Mouse (Mus musculus) WW6 (cell line): ENCODE measurements at regions not wholly inside any gene's neighbourhood (a gene's known extent, or its start where the extent isn't known, plus 50 kb on each side); places are given as distances from the start of the nearest gene placed in this dataset.

ENCODE experiments used
- DNase-seq: peaks from one replicate; pipeline ENCODE4 v3.0.0-alpha.2; 2013; ENCODE audit warnings: low read depth, low spot score

- no peak for DNase-seq
These were observed 74.8 kb upstream of the Slc25a13 start for GRCm38 (mm10) chr6:6291781-6292180.

GRCm38 (mm10) chr6:6290427-6290826, 73.5 kb upstream of the Slc25a13 start:
- DNase-seq: no peak

GRCm38 (mm10) chr6:6289806-6290205, 72.8 kb upstream of the Slc25a13 start:
- peak; percentile 46 for DNase-seq

GRCm38 (mm10) chr6:6280812-6281568, 64.0 kb upstream of the Slc25a13 start:
- DNase-seq: no peak

GRCm38 (mm10) chr6:6279646-6280045, 62.7 kb upstream of the Slc25a13 start:
- DNase-seq: peak; percentile 20

GRCm38 (mm10) chr6:6270545-6270944, 53.6 kb upstream of the Slc25a13 start:
- no peak for DNase-seq
